Mouse (Mus musculus) embryonic fibroblast, embryonic 13.5 days (primary cell): ENCODE results near the gene Jak3.

Experiments
- CTCF ChIP-seq: IDR thresholded peaks from 2 replicates; pipeline ENCODE4 v1.5.1; 2011; ENCODE audit warnings: mild to moderate bottlenecking, control low read depth, low read length, moderate library complexity, borderline replicate concordance; ENCODE audit not compliant: insufficient read depth
- POLR2A ChIP-seq: IDR thresholded peaks from 2 replicates; pipeline ENCODE4 v1.6.1; 2011; ENCODE audit warnings: low read depth, mild to moderate bottlenecking, control low read depth, low read length, moderate library complexity

DNA sequence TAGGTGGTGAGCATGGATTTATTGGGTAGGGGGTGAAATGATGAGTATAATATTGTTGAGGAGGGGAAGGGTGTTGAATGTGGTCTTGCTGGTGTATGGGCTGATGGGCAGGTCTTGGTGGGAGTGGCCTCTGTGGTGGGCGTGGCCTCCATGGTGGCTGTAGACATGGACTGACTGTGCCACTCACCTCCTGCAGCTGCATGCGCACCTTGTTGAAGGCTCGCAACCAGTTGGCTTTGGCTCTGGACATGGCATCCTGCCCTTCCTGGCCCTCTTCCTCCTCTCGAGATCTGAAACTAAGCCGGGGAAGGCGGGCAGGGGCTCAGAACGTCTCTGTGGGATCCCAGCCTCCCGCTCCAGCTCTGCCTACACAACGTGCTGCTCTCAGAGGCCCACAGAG, 18.3 kb upstream of the Jak3 start:
- no peak for TF ChIP-seq CTCF
- no peak for TF ChIP-seq POLR2A
